Mouse (Mus musculus) ES-E14 (cell line): ENCODE measurements at regions not wholly inside any gene's neighbourhood (a gene's known extent, or its start where the extent isn't known, plus 50 kb on each side); places are given as distances from the start of the nearest gene placed in this dataset.

Source experiments
- CHD2 ChIP-seq: IDR thresholded peaks from 2 replicates; pipeline ENCODE4 v1.6.1; 2014; ENCODE audit warnings: mild to moderate bottlenecking, low read depth, low read length, inconsistent platforms
- HCFC1 ChIP-seq: IDR thresholded peaks from 2 replicates; pipeline ENCODE4 v1.6.1; 2012; ENCODE audit warnings: low read length, inconsistent platforms, borderline replicate concordance; ENCODE audit not compliant: insufficient read depth
- MAFK ChIP-seq: IDR thresholded peaks from 2 replicates; pipeline ENCODE4 v1.6.1; 2014; ENCODE audit warnings: mild to moderate bottlenecking, low read depth, low read length, inconsistent platforms; ENCODE audit not compliant: insufficient read depth
- ZC3H11A ChIP-seq: IDR thresholded peaks from 2 replicates; pipeline ENCODE4 v1.6.1; 2012; ENCODE audit warnings: low read depth, mild to moderate bottlenecking, inconsistent platforms, low read length, borderline replicate concordance
- ZNF384 ChIP-seq: IDR thresholded peaks from 2 replicates; pipeline ENCODE4 v1.6.1; 2012; ENCODE audit warnings: low read depth, low read length, inconsistent platforms

DNA sequence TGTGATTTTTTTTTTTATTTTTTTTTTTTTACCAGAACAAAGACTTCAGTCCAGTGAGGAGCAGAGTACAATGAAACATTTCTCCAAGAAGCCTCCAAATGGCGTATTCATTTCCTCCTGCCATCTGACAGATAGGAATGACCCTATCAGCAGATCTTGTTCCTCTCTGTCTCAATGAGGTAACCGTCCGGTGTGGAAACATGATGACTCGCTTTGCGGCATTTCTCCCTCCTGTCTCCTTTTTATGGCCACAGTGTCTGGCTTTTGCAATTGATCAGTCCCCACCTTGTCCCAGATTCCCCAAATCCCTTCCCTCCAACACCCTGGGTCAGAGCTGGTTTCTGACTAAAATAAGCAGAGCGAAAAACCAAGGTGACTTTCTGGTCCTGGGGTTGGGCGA, 105.0 kb downstream of the Mreg start:
- TF ChIP-seq MAFK = no peak
- TF ChIP-seq CHD2 = no peak
- TF ChIP-seq ZC3H11A = no peak
- no peak for TF ChIP-seq HCFC1
- no peak for TF ChIP-seq ZNF384
